Comparison of ENCODE assay signal across 9 mouse cellular contexts in genomic region chr6:136130456-136130855, GRCm38 (mm10). TPM values are rescaled to one million over a fixed set of nuclear protein-coding genes. Genes with fewer than 3 reads are reported as not detected.
DNase-seq lines count a peak whose midpoint lies in the region; ATAC-seq and TF ChIP-seq lines count a peak whose summit lies in the region.
"Had no signal": no experiment of that assay in that cellular context is flagged by ENCODE, and none has a peak within 500 bp of the region (broad histone marks: within the 10 kb centered on the region; RNA-seq: fewer than 3 reads in every experiment).

No protein-coding gene starts in this region.

- peaks cover 3% of the 10 kb centered on the region; the same call in 1 of the 2 replicates for H3K4me1 ChIP-seq in embryonic facial prominence, embryonic 10.5 days
- no peaks in the 10 kb centered on the region for H3K4me1 ChIP-seq in stomach, postnatal 0 days (replicated peaks; ENCODE audit: control insufficient read depth, insufficient read depth)

- no peak for TF ChIP-seq EP300 in stomach, postnatal 0 days (optimal IDR thresholded peaks at IDR 0.05)

- no peak overlapping the region for H3K4me2 ChIP-seq in stomach, postnatal 0 days (replicated peaks; ENCODE audit: low read depth)

- ATAC-seq in stomach, postnatal 0 days (ENCODE audit: low FRiP score, low TSS enrichment) = peak; percentile 85

- H3K27ac ChIP-seq in embryonic facial prominence, embryonic 10.5 days (replicated peaks) = no peak overlapping the region
- H3K27ac ChIP-seq in stomach, postnatal 0 days (replicated peaks) = no peak overlapping the region
- H3K27ac ChIP-seq: macrophage had no signal

- no peaks in the 10 kb centered on the region for H3K36me3 ChIP-seq in embryonic facial prominence, embryonic 10.5 days (replicated peaks)
- H3K36me3 ChIP-seq in stomach, postnatal 0 days (ENCODE audit: control insufficient read depth, insufficient read depth, low read length) = no peaks in the 10 kb centered on the region

- peak; percentile 58 for DNase-seq in 416B (ENCODE audit: low read depth)
- DNase-seq in adrenal gland, adult (ENCODE audit: inconsistent age in 2 of 2, low spot score in 1 of 2) = peak; percentile 51 to 74
- peak; percentile 53 for DNase-seq in embryonic facial prominence, embryonic 10.5 days (ENCODE audit: low spot score)
- DNase-seq in kidney, adult 11 months = peak; percentile 15
- peak; percentile 51 for DNase-seq in lung, postnatal 10 days
- DNase-seq in stomach, postnatal 0 days (ENCODE audit: low spot score) = peak; percentile 39
- DNase-seq in frontal cortex, postnatal 25 days (ENCODE audit: low spot score in 2 of 2) = no peak
- DNase-seq in left cerebral cortex, adult 8-10 months (ENCODE audit: low spot score in 2 of 2) = no peak

- H3K9ac ChIP-seq in stomach, postnatal 0 days (ENCODE audit: low read length) = no peak overlapping the region

- TF ChIP-seq CTCF in stomach, postnatal 0 days (IDR thresholded peaks at IDR 0.05; ENCODE audit: low read depth) = peak; percentile 70

- H3K27me3 ChIP-seq in embryonic facial prominence, embryonic 10.5 days (replicated peaks; ENCODE audit: low read depth, poor library complexity, severe bottlenecking) = no peaks in the 10 kb centered on the region
- H3K27me3 ChIP-seq in stomach, postnatal 0 days (ENCODE audit: control insufficient read depth, insufficient read depth, low read length) = no peaks in the 10 kb centered on the region

- 30% methylated on average over 10 of the region's 10 CpGs for WGBS in embryonic facial prominence, embryonic 10.5 days
- WGBS in stomach, postnatal 0 days = 15% methylated on average over 10 of the region's 10 CpGs

- H3K4me3 ChIP-seq in embryonic facial prominence, embryonic 10.5 days = no peak overlapping the region
- no peak overlapping the region for H3K4me3 ChIP-seq in stomach, postnatal 0 days (ENCODE audit: low read depth, low read length)

- no peaks in the 10 kb centered on the region for H3K9me3 ChIP-seq in embryonic facial prominence, embryonic 10.5 days
- no peaks in the 10 kb centered on the region for H3K9me3 ChIP-seq in stomach, postnatal 0 days (ENCODE audit: control insufficient read depth, low read length)

RNA-seq across cellular contexts. Expression of gene Grin2b, which starts 42.9 kb away (rescaled TPM):
- 0.02 TPM in 1 of 2 replicates, not detected in the other for polyA plus RNA-seq in embryonic facial prominence, embryonic 10.5 days (2016; fragmentation: Nextera tagmentation; extraction: Ambion mirVana)
- 0.63 TPM in 1 of 2 replicates, not detected in the other for polyA plus RNA-seq in stomach, postnatal 0 days (2015; fragmentation: Nextera tagmentation; extraction: Ambion mirVana)
- total RNA-seq in left cerebral cortex, adult 8-10 months (2022) = 100 to 1,000 TPM; 190 to 249 (median 208) TPM
- polyA plus RNA-seq: macrophage had no signal

Comparison
In these comparisons a context has a peak if more than half of its experiments do, and no peak if none do; other contexts are left out.
1. DNase-seq: peak in 416B (single experiment), adrenal gland, adult (2 of 2), embryonic facial prominence, embryonic 10.5 days (single experiment), kidney, adult 11 months (single experiment), lung, postnatal 10 days (single experiment) and stomach, postnatal 0 days (single experiment); none in frontal cortex, postnatal 25 days (0 of 2) and left cerebral cortex, adult 8-10 months (0 of 2).